Mouse (Mus musculus) liver, adult 2 months (tissue): ENCODE data around the gene Ceacam9.

ENCODE experiments used
- CTCF ChIP-seq: fragments of 200-500 bp; IDR thresholded peaks from 2 replicates; pipeline ENCODE4 v1.5.1; 2011; ENCODE audit warnings: low read depth, low read length, control low read depth
- POLR2A ChIP-seq: fragments of 200-500 bp; IDR thresholded peaks from 2 replicates; pipeline ENCODE4 v1.6.1; 2011; ENCODE audit warnings: low read length, control low read depth; ENCODE audit not compliant: insufficient read depth; ENCODE audit errors: extremely low read depth

DNA sequence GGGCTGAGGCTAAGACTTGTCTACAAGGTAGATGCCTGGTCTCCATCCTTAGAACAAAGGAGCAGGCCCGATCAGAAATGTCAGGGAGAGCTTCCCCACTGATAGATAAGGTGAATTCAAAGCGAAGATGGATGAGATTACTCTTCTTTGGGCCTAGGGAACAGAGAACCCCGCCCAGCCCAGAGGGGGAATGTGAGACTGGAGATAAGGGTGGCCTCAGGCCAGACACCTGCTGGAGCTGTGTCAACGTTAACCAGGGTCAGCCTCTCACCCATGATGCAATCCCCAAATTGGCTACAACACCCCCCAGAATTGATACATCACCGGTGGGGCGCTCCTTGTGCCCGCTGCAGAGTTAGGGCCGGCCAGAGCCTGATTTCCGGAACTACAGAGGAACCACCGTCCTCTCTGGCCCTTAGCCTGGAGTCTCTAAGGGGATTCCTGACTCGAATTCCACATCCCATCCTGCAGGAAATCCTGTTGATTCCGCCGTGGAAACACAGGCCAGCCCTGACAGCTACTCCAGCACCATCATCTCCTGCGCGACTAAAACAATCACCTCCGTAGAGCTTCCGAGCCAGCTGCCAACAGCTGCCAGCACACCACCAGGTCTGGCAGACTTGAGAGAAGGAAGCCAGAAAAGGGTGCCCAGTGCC, 33.8 kb downstream of the Ceacam9 start:
- no peak for TF ChIP-seq CTCF
- TF ChIP-seq POLR2A, result no peak
